Mouse (Mus musculus) adrenal gland, postnatal 25 days (tissue): ENCODE measurements around the gene Tent4a. TPM values are rescaled to one million over a fixed set of nuclear protein-coding genes. Genes with fewer than 3 reads are reported as not detected.

Experiments used
- DNase-seq: peaks from one replicate; pipeline ENCODE4 v3.0.0; 2021; ENCODE audit warnings: mixed read lengths
- total RNA-seq: library from RNA; stranded (reverse); gene quantifications from 2 replicates; pipeline ENCODE4 v1.2.3, GENCODE M21; 2021

The Tent4a gene
- total RNA-seq, 1 experiment from 2014 or later = 25.4 TPM

DNA sequence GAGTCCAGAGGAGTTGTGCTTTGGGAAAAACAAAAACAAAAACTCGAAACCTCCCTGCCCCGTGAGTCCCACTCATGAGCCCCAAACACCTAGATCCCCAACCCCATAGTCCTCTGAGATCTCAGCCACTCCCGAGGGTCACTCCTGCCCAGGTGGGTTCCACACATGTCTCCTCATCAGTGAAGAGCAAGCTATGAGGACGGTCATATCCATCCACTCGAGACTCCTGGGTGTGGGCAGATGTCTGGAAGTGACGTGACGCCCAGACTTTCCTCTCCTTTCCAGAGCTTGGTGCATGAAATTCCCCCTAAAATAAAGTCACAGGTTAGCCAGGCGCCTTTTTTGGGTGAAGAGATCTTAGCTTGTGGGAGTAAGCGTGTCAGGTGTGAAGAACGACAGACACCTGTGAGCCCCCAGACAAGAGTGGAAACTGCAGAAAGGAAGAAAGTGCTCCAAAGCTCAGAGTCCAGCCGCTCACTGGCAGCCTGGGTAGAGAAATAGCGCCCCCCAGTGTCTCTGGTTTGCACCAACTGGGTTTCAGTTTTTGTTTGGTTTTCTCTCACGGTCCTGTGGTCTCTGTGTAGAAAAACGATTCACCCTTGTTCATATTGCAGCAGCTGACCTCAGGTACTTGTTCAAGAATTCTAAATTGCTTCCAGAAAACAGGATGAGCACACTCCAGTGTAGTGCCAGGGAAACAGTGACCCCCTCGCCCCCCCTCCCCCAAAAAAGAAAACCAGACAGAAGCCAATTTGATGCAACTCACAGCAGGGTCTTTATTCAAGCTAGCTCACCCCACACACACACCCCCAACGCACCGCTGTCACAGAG, 73.6 kb downstream of the Tent4a start:
- peak; percentile 51 for DNase-seq

DNA sequence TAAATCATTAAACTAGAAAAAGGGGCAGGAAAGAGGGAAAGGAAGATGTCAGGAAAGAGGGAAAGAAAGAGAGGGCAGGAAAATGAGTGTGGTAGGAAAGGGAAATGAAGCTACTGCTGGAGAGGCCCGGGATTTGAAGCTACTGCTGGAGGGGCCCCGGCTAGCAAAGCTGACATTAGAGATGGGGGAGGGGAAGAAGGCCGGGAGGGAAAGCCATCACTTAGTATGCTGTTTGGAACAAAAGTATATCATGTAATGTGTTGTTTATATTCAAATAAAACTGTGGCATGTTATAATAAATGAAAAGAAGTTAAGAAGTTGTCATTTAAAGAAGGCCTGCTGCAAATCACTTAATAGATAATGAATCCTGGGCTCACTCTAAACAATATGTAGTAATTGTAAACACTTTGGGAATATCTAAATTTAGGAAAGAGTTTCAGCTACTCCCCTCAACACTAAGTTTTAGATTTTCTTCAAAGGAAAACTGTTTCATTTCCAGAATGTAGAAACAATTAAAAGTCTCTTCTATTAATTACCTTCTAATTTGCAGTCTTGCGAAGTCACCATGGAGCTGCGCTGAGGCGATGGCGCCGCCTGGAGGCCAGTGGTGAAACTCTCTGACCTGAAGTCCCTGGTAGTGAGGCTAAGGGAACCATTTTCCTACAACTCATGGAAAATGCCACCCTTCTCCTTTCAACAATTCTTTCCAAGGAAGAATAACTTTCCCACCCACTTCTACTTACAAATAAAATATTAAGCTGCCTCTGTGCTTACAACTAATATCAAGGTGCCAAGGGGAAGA, 74.6 kb downstream of the Tent4a start:
- DNase-seq = peak; percentile 61

DNA sequence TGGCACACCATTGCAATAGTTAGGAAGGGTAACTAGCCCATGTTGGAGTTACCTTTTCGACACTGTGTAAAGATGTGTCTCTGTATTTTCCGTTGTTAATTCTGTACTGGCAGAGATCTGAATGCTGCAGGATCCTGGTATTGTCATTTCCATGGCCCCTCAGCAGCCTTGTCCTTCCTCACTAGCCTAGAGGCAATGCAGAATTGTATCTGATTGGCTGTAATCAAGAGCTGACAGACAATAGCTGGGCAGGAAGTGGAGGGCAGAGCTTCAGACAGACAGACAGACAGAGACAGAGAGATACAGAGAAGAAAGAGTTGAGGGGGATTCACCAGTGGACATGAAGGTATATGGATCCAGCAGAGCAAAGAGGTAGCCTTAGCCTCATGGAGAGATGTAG, 75.5 kb downstream of the Tent4a start:
- no peak for DNase-seq

DNA sequence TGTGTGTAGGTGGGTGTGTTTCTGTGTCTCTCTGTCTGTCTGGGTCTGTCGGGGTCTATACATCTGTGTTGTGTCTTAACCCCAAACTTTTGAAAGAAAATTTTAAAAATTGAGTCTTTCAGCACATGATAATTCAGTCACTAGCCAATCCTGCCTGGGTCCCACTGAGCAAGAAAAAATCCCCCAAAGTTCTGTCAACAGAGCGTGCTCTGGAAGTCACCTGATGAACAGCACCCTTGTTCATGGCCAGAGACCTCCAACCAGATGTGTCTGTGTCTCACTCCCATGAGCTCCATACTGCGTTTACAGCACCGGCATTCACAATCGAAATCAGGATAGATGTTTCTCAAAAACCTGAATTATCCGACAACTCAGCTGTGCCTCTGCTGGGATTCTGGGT, 76.0 kb downstream of the Tent4a start:
- DNase-seq = no peak

GRCm38 (mm10) chr13:69457105-69457504, 77.3 kb downstream of the Tent4a start:
- no peak for DNase-seq

DNA sequence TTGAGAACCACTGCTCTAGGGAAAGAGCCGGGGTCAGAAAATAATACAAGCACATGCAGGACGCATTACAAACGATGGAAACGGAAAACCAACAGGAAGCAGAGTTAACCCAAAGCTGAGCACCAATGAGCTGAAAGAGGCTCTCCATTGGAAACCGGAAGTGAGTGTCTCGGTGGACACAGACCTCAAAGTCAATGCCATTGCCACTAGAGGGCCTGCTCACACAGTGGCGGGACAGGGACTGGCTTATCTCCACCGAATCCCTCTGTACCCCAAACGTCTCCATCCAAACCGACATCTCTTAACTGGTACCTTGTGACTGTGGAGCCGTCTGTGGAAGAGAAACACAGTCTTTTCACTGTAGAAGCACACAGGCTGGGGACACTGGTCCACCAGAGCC, 77.8 kb downstream of the Tent4a start:
- no peak for DNase-seq

DNA sequence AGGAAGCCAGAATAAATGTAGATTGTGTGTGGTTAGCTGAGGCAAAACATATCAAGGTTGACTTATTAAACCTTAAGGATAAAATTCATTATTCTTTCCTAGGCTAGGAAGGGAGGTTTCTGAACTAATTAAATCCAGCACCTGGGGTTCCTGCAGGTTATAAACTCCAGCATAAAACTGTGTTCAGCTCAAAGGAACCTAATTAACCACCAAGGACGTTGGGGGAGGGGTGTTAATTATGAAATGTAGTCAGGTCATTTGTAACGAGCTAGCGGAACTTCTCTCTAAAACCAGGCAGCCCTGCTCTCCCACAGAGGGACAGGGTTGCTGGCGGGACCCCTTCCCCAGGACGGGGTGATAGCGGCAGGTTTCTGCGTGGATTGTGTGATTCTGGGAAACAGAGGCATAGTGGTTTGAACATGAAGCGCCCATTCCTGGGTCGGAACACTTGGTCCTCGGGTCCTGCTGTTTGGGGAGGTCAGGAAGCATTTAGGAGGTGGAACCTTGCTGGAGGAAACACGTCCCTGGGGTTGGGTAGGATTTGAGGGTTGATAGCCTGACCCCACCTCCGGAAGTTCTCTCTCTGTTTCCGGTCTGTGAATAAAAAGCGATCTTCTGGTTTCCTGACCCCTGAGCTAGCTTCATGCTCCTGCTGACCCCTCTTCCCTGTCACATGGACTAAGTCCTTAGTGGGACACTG, 78.8 kb downstream of the Tent4a start:
- DNase-seq = no peak

Other genes starting within 250 kb of the Tent4a start
- gene Nsun2, start 871 bp downstream of the Tent4a start, total RNA-seq = 84.4 and 102 TPM in 2 replicates
- 29.5 and 31.7 TPM in 2 replicates for gene Srd5a1, start 76.8 kb upstream of the Tent4a start, total RNA-seq
- 2.1 and 6.0 TPM in 2 replicates for gene Ube2ql1, start 205.3 kb upstream of the Tent4a start, total RNA-seq